ENCODE assay signal across 9 mouse cellular contexts in the genomic region with DNA sequence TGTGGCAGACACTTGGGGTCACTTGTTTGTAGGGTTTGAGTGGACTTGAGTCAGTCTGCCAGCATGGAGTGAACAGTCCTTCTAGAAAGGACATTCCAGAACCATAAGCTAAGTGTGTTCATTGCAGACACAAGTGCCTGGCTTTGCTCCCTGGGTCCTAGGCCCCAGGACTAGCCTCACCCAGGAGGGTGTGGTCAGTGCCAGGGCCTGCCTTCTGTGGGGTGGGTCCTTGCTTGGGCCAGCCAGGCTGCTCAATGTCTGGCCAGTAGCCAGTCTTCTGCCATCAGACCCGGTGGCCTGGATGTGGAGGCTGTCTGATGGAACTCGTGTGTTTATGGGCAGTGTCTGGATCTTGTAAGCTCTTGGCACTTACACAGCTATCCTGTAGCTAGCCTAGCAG. TPM values are rescaled to one million over a fixed set of nuclear protein-coding genes. Genes with fewer than 3 reads are reported as not detected.
DNase-seq lines count a peak whose midpoint lies in the region; ATAC-seq and TF ChIP-seq lines count a peak whose summit lies in the region.
"Had no signal": no experiment of that assay in that cellular context is flagged by ENCODE, and none has a peak within 500 bp of the region (broad histone marks: within the 10 kb centered on the region; RNA-seq: fewer than 3 reads in every experiment).

No protein-coding gene starts in this region.

- H3K27ac ChIP-seq in heart, adult 2 months, result peak overlapping the region; percentile 83
- H3K27ac ChIP-seq in kidney, adult 2 months (ENCODE audit: insufficient read depth, low read depth, low read length), result no peak overlapping the region
- no peak overlapping the region for H3K27ac ChIP-seq in stomach, embryonic 16.5 days (ENCODE audit: low read length)

- H3K4me3 ChIP-seq in heart, adult 2 months, result no peak overlapping the region
- no peak overlapping the region for H3K4me3 ChIP-seq in kidney, adult 2 months (ENCODE audit: insufficient read depth, low read depth, low read length)
- no peak overlapping the region for H3K4me3 ChIP-seq in stomach, embryonic 16.5 days (replicated peaks; ENCODE audit: low read length)
- H3K4me3 ChIP-seq: erythroblast, embryonic 14.5 days had no signal

- WGBS in heart, adult 2 months, result 8% methylated on average over 2 of the region's 2 CpGs
- WGBS in kidney, adult 2 months, result 23% methylated on average over 2 of the region's 2 CpGs
- WGBS in stomach, embryonic 16.5 days, result 37% methylated on average over 2 of the region's 2 CpGs

- H3K9ac ChIP-seq in heart, adult 2 months (ENCODE audit: low read depth, low read length), result no peak overlapping the region
- H3K9ac ChIP-seq in stomach, embryonic 16.5 days (ENCODE audit: low read length), result no peak overlapping the region

- no peak overlapping the region for H3K4me2 ChIP-seq in stomach, embryonic 16.5 days (ENCODE audit: low read depth, low read length)

- no peaks in the 10 kb centered on the region; the same call in 1 of the 2 replicates for H3K36me3 ChIP-seq in heart, adult 2 months (ENCODE audit: control insufficient read depth, insufficient read depth, low read length)
- H3K36me3 ChIP-seq in kidney, adult 2 months (ENCODE audit: control insufficient read depth, insufficient read depth, low read length), result peaks cover 1% of the 10 kb centered on the region; the same call in 1 of the 2 replicates
- H3K36me3 ChIP-seq in stomach, embryonic 16.5 days (ENCODE audit: control insufficient read depth, insufficient read depth, low read length), result peaks cover 62% of the 10 kb centered on the region

- DNase-seq in ovary, adult 18-20 months (ENCODE audit: low spot score), result peak; percentile 41
- no peak for DNase-seq in ovary, postnatal 14 days (ENCODE audit: low spot score)
- DNase-seq in heart, adult 2 months, result peak; percentile 78 to 92
- peak; percentile 70 for DNase-seq in kidney, adult 2 months
- no peak for DNase-seq in right cerebral cortex, postnatal 36 days (ENCODE audit: low spot score in 2 of 2)
- DNase-seq in embryo, embryonic 11 days, result no peak

- no peaks in the 10 kb centered on the region for H3K79me2 ChIP-seq in heart, adult 2 months (replicated peaks; ENCODE audit: control insufficient read depth, insufficient read depth, low read length)

- peak; percentile 97 for TF ChIP-seq EP300 in heart, adult 2 months (IDR thresholded peaks at IDR 0.05; ENCODE audit: insufficient read depth, low read depth, low read length)

- H3K9me3 ChIP-seq in stomach, embryonic 16.5 days (replicated peaks; ENCODE audit: control insufficient read depth, low read length), result no peaks in the 10 kb centered on the region

- intact Hi-C loops in heart, adult 2 months (cut with DNase I), result loop anchor here (5.0 kb wide), 1 partner anchor 75 kb away; no protein-coding TSS in a partner anchor

- peak; percentile 80 for ATAC-seq in stomach, embryonic 16.5 days (ENCODE audit: insufficient read depth, low FRiP score)

- TF ChIP-seq POLR2A in heart, adult 2 months (IDR thresholded peaks at IDR 0.05; ENCODE audit: insufficient read depth, low read depth, low read length), result peak; percentile 35; the same call in 1 of the 2 replicates
- no peak for TF ChIP-seq POLR2A in kidney, adult 2 months (IDR thresholded peaks at IDR 0.05; ENCODE audit: low read depth, low read length)

- no peak for TF ChIP-seq CTCF in heart, adult 2 months (IDR thresholded peaks at IDR 0.05)
- TF ChIP-seq CTCF in kidney, adult 2 months (conservative IDR thresholded peaks at IDR 0.05; ENCODE audit: insufficient read depth, insufficient read length, low read depth, low read length), result no peak

- H3K27me3 ChIP-seq in heart, adult 2 months (ENCODE audit: control insufficient read depth, insufficient read depth, low read length), result no peaks in the 10 kb centered on the region
- H3K27me3 ChIP-seq in kidney, adult 2 months (replicated peaks; ENCODE audit: control insufficient read depth, insufficient read depth, low read length), result no peaks in the 10 kb centered on the region
- H3K27me3 ChIP-seq in stomach, embryonic 16.5 days (ENCODE audit: control insufficient read depth, insufficient read depth, low read length), result no peaks in the 10 kb centered on the region

- H3K4me1 ChIP-seq in heart, adult 2 months (ENCODE audit: control insufficient read depth, insufficient read depth, low read length), result peaks cover 12% of the 10 kb centered on the region
- H3K4me1 ChIP-seq in kidney, adult 2 months (ENCODE audit: control insufficient read depth, insufficient read depth, low read length), result no peaks in the 10 kb centered on the region
- peaks cover 10% of the 10 kb centered on the region; the same call in 1 of the 2 replicates for H3K4me1 ChIP-seq in stomach, embryonic 16.5 days (ENCODE audit: control insufficient read depth, insufficient read depth, low read length)

RNA-seq across cellular contexts. Expression of a gene that starts 7.5 kb away (rescaled TPM):
- total RNA-seq in heart, adult 2 months (2021), result 1,000 to 10,000 TPM; 1,390 to 1,660 TPM
- 3,159 and 3,188 TPM in 2 replicates for polyA plus RNA-seq in heart, adult 2 months (2012; rRNA removed)
- 221 and 233 TPM in 2 replicates for polyA plus RNA-seq in kidney, adult 2 months (2012; rRNA removed)
- polyA plus RNA-seq in stomach, embryonic 16.5 days (2015; fragmentation: Nextera tagmentation; extraction: Ambion mirVana), result 140 and 142 TPM in 2 replicates

RNA-seq across cellular contexts. Expression of a gene that starts 13.5 kb away (rescaled TPM):
- 100 to 1,000 TPM; 194 to 200 TPM for total RNA-seq in heart, adult 2 months (2021)
- polyA plus RNA-seq in heart, adult 2 months (2012; rRNA removed), result 429 and 531 TPM in 2 replicates
- polyA plus RNA-seq in kidney, adult 2 months (2012; rRNA removed), result 195 and 229 TPM in 2 replicates
- polyA plus RNA-seq in stomach, embryonic 16.5 days (2015; fragmentation: Nextera tagmentation; extraction: Ambion mirVana), result 350 and 360 TPM in 2 replicates

RNA-seq across cellular contexts. Expression of a gene that starts 23.7 kb away (rescaled TPM):
- total RNA-seq in heart, adult 2 months (2021), result under 1 TPM; 0.34 to 0.52 TPM
- polyA plus RNA-seq in heart, adult 2 months (2012; rRNA removed), result 0.45 and 0.67 TPM in 2 replicates
- 1.0 and 1.3 TPM in 2 replicates for polyA plus RNA-seq in kidney, adult 2 months (2012; rRNA removed)
- 24.0 and 24.3 TPM in 2 replicates for polyA plus RNA-seq in stomach, embryonic 16.5 days (2015; fragmentation: Nextera tagmentation; extraction: Ambion mirVana)

RNA-seq across cellular contexts. Expression of a gene that starts 34.5 kb away (rescaled TPM):
- total RNA-seq in heart, adult 2 months (2021), result 10 to 100 TPM; 44.8 to 54.8 TPM
- polyA plus RNA-seq in heart, adult 2 months (2012; rRNA removed), result 35.4 and 42.4 TPM in 2 replicates
- polyA plus RNA-seq in kidney, adult 2 months (2012; rRNA removed), result 39.0 and 44.4 TPM in 2 replicates
- 8.9 and 10.8 TPM in 2 replicates for polyA plus RNA-seq in stomach, embryonic 16.5 days (2015; fragmentation: Nextera tagmentation; extraction: Ambion mirVana)

RNA-seq across cellular contexts. Expression of a gene that starts 53.2 kb away (rescaled TPM):
- total RNA-seq in heart, adult 2 months (2021), result under 1 TPM in 1 of 2 experiments, not detected in 1; 0.18 TPM
- polyA plus RNA-seq in heart, adult 2 months (2012; rRNA removed), result 0.41 TPM in 1 of 2 replicates, not detected in the other
- polyA plus RNA-seq in kidney, adult 2 months (2012; rRNA removed), result 0.27 and 0.41 TPM in 2 replicates
- polyA plus RNA-seq in stomach, embryonic 16.5 days (2015; fragmentation: Nextera tagmentation; extraction: Ambion mirVana), result 4.6 and 6.5 TPM in 2 replicates
- total RNA-seq: neutrophil, adult 5-6 weeks had no signal
- polyA plus RNA-seq: erythroblast, embryonic 14.5 days had no signal

Comparison
In these comparisons a context has a peak if more than half of its experiments do, and no peak if none do; other contexts are left out.
1. DNase-seq: peak in ovary, adult 18-20 months (single experiment), heart, adult 2 months (2 of 2) and kidney, adult 2 months (single experiment); none in ovary, postnatal 14 days (single experiment), right cerebral cortex, postnatal 36 days (0 of 2) and embryo, embryonic 11 days (single experiment).
2. RNA of a gene that starts 7.5 kb away (polyA plus RNA-seq): 3,159 to 3,188 TPM in heart, adult 2 months; 221 to 233 TPM in kidney, adult 2 months and 140 to 142 TPM in stomach, embryonic 16.5 days; every median in the first group is over 10 times any median in the second.
3. RNA of a gene that starts 23.7 kb away (polyA plus RNA-seq): 24.0 to 24.3 TPM in stomach, embryonic 16.5 days; 1.0 to 1.3 TPM in kidney, adult 2 months and 0.45 to 0.67 TPM in heart, adult 2 months; every median in the first group is over 10 times any median in the second.